10 mouse cellular contexts compared by ENCODE assay signal in genomic region chr17:66404883-66405590, GRCm38 (mm10). TPM values are rescaled to one million over a fixed set of nuclear protein-coding genes. Genes with fewer than 3 reads are reported as not detected.
DNase-seq lines count a peak whose midpoint lies in the region; ATAC-seq and TF ChIP-seq lines count a peak whose summit lies in the region.
"Had no signal": no experiment of that assay in that cellular context is flagged by ENCODE, and none has a peak within 500 bp of the region (broad histone marks: within the 10 kb centered on the region; RNA-seq: fewer than 3 reads in every experiment).

No protein-coding gene starts in this region.

- H3K4me3 ChIP-seq in kidney, embryonic 14.5 days (ENCODE audit: low read length), result no peak overlapping the region
- no peak overlapping the region for H3K4me3 ChIP-seq in embryonic facial prominence, embryonic 15.5 days (replicated peaks)
- H3K4me3 ChIP-seq in hindbrain, embryonic 12.5 days, result no peak overlapping the region
- H3K4me3 ChIP-seq in lung, embryonic 15.5 days, result peak overlapping the region; percentile 20
- H3K4me3 ChIP-seq in small intestine, adult 2 months (ENCODE audit: low read depth, low read length), result no peak overlapping the region

- no peaks in the 10 kb centered on the region for H3K36me3 ChIP-seq in kidney, embryonic 14.5 days (ENCODE audit: control insufficient read depth, insufficient read depth, low read length)
- no peaks in the 10 kb centered on the region for H3K36me3 ChIP-seq in embryonic facial prominence, embryonic 15.5 days
- peaks cover under 1% of the 10 kb centered on the region; the same call in 1 of the 2 replicates for H3K36me3 ChIP-seq in hindbrain, embryonic 12.5 days
- H3K36me3 ChIP-seq in lung, embryonic 15.5 days, result no peaks in the 10 kb centered on the region
- H3K36me3 ChIP-seq in small intestine, adult 2 months (ENCODE audit: control insufficient read depth, insufficient read depth, low read length), result no peaks in the 10 kb centered on the region

- no peak for ATAC-seq in kidney, embryonic 14.5 days (ENCODE audit: low FRiP score, low TSS enrichment)
- no peak for ATAC-seq in embryonic facial prominence, embryonic 15.5 days (ENCODE audit: insufficient number of reproducible peaks, low FRiP score, low TSS enrichment, low read depth)
- peak; percentile 80 for ATAC-seq in hindbrain, embryonic 12.5 days (ENCODE audit: low FRiP score)
- ATAC-seq in lung, embryonic 15.5 days (ENCODE audit: borderline replicate concordance, extremely low read depth, low FRiP score, low TSS enrichment), result peak; percentile 83; the same call in 1 of the 2 replicates

- no peak overlapping the region for H3K27ac ChIP-seq in kidney, embryonic 14.5 days (ENCODE audit: low read depth, low read length)
- H3K27ac ChIP-seq in embryonic facial prominence, embryonic 15.5 days (replicated peaks), result no peak overlapping the region; the same call in 1 of the 2 replicates
- H3K27ac ChIP-seq in hindbrain, embryonic 12.5 days, result peak overlapping the region; percentile 68
- peak overlapping the region; percentile 93 for H3K27ac ChIP-seq in lung, embryonic 15.5 days
- H3K27ac ChIP-seq in small intestine, adult 2 months (ENCODE audit: insufficient read depth, low read depth, low read length), result peak overlapping the region; percentile 14; the same call in 1 of the 2 replicates

- no peaks in the 10 kb centered on the region for H3K9me3 ChIP-seq in kidney, embryonic 14.5 days (ENCODE audit: control insufficient read depth, low read length)
- no peaks in the 10 kb centered on the region for H3K9me3 ChIP-seq in embryonic facial prominence, embryonic 15.5 days (replicated peaks)
- H3K9me3 ChIP-seq in hindbrain, embryonic 12.5 days (replicated peaks), result no peaks in the 10 kb centered on the region
- no peaks in the 10 kb centered on the region for H3K9me3 ChIP-seq in lung, embryonic 15.5 days

- no peak overlapping the region for H3K9ac ChIP-seq in kidney, embryonic 14.5 days (ENCODE audit: low read depth, low read length)
- no peak overlapping the region for H3K9ac ChIP-seq in embryonic facial prominence, embryonic 15.5 days
- H3K9ac ChIP-seq in hindbrain, embryonic 12.5 days, result no peak overlapping the region
- H3K9ac ChIP-seq in lung, embryonic 15.5 days, result 0 out of 2 replicates have a peak overlapping the region, but pooled peaks have one; percentile 0

- DNase-seq in kidney, adult 11 months, result peak; percentile 16
- DNase-seq in adrenal gland, adult 2 months, result peak; percentile 90
- DNase-seq in thymus, postnatal 25 days, result no peak

- H3K4me1 ChIP-seq in kidney, embryonic 14.5 days (ENCODE audit: control insufficient read depth, insufficient read depth, low read length), result peaks cover 14% of the 10 kb centered on the region; the same call in 1 of the 2 replicates
- H3K4me1 ChIP-seq in embryonic facial prominence, embryonic 15.5 days, result peaks cover 20% of the 10 kb centered on the region
- peaks cover 65% of the 10 kb centered on the region for H3K4me1 ChIP-seq in hindbrain, embryonic 12.5 days
- peaks cover 77% of the 10 kb centered on the region for H3K4me1 ChIP-seq in lung, embryonic 15.5 days
- no peaks in the 10 kb centered on the region for H3K4me1 ChIP-seq in small intestine, adult 2 months (ENCODE audit: control insufficient read depth, insufficient read depth, insufficient read length, low read length)

- no peak for TF ChIP-seq CTCF in small intestine, adult 2 months (IDR thresholded peaks at IDR 0.05; ENCODE audit: extremely low read depth, insufficient read length, insufficient replicate concordance, low read depth, low read length)

- TF ChIP-seq POLR2A in small intestine, adult 2 months (IDR thresholded peaks at IDR 0.05; ENCODE audit: low read depth, low read length), result no peak

- H3K4me2 ChIP-seq in kidney, embryonic 14.5 days (replicated peaks; ENCODE audit: low read depth, low read length), result no peak overlapping the region
- peak overlapping the region; percentile 12; the same call in 1 of the 2 replicates for H3K4me2 ChIP-seq in embryonic facial prominence, embryonic 15.5 days (replicated peaks)
- H3K4me2 ChIP-seq in hindbrain, embryonic 12.5 days (replicated peaks), result peak overlapping the region; percentile 30
- H3K4me2 ChIP-seq in lung, embryonic 15.5 days, result peak overlapping the region; percentile 52

- 19% methylated on average over 10 of the region's 10 CpGs for WGBS in kidney, embryonic 14.5 days
- WGBS in embryonic facial prominence, embryonic 15.5 days, result 18% methylated on average over 10 of the region's 10 CpGs
- 8% methylated on average over 10 of the region's 10 CpGs for WGBS in hindbrain, embryonic 12.5 days
- 8% methylated on average over 10 of the region's 10 CpGs for WGBS in lung, embryonic 15.5 days
- 17% methylated on average over 10 of the region's 10 CpGs for WGBS in small intestine, adult 2 months

- H3K27me3 ChIP-seq in kidney, embryonic 14.5 days (ENCODE audit: control insufficient read depth, insufficient read depth, low read length), result no peaks in the 10 kb centered on the region
- H3K27me3 ChIP-seq in embryonic facial prominence, embryonic 15.5 days, result no peaks in the 10 kb centered on the region
- H3K27me3 ChIP-seq in hindbrain, embryonic 12.5 days, result no peaks in the 10 kb centered on the region
- no peaks in the 10 kb centered on the region for H3K27me3 ChIP-seq in lung, embryonic 15.5 days
- no peaks in the 10 kb centered on the region for H3K27me3 ChIP-seq in small intestine, adult 2 months (ENCODE audit: control insufficient read depth, insufficient read depth, low read length)

RNA-seq across cellular contexts. Expression of gene Mtcl1, which starts 44.5 kb away (rescaled TPM):
- polyA plus RNA-seq in kidney, embryonic 14.5 days (2014; fragmentation: Nextera tagmentation; extraction: Ambion mirVana), result 6.3 and 6.8 TPM in 2 replicates
- total RNA-seq in adrenal gland, adult 2 months (2021), result 10 to 100 TPM in 1 of 2 experiments, 1 to 10 TPM in 1; 6.5 to 10.4 TPM
- polyA plus RNA-seq in adrenal gland, adult 2 months (2012; rRNA removed), result 3.5 and 5.0 TPM in 2 replicates
- 5.3 and 5.8 TPM in 2 replicates for polyA plus RNA-seq in embryonic facial prominence, embryonic 15.5 days (2015; fragmentation: Nextera tagmentation; extraction: Ambion mirVana)
- polyA plus RNA-seq in hindbrain, embryonic 12.5 days (2016; fragmentation: Nextera tagmentation; extraction: Ambion mirVana), result 60.3 and 60.4 TPM in 2 replicates
- 7.9 and 10.4 TPM in 2 replicates for polyA plus RNA-seq in lung, embryonic 15.5 days (2015; fragmentation: Nextera tagmentation; extraction: Ambion mirVana)
- 1.8 and 1.9 TPM in 2 replicates for polyA plus RNA-seq in small intestine, adult 2 months (2012; rRNA removed)
- total RNA-seq: hematopoietic stem cell, adult 5-6 weeks; MEL had no signal

Comparison
In these comparisons a context has a peak if more than half of its experiments do, and no peak if none do; other contexts are left out.
1. ATAC-seq: peak in hindbrain, embryonic 12.5 days (single experiment) and lung, embryonic 15.5 days (single experiment); none in kidney, embryonic 14.5 days (single experiment) and embryonic facial prominence, embryonic 15.5 days (single experiment).
2. H3K27ac ChIP-seq: peak in hindbrain, embryonic 12.5 days (single experiment), lung, embryonic 15.5 days (single experiment) and small intestine, adult 2 months (single experiment); none in kidney, embryonic 14.5 days (single experiment) and embryonic facial prominence, embryonic 15.5 days (single experiment).